Mouse (Mus musculus) midbrain, embryonic 11.5 days (tissue): ENCODE results near the gene Slc38a7. TPM values are rescaled to one million over a fixed set of nuclear protein-coding genes. Genes with fewer than 3 reads are reported as not detected.

Source experiments
- ATAC-seq: fragments of 200-750 bp; cut with Nextera tagmentation; 2 replicates; pipeline ENCODE4 v1.8.0; 2017; ENCODE audit warnings: moderate TSS enrichment, moderate library complexity; ENCODE audit not compliant: low FRiP score
- DNase-seq: peaks from one replicate; pipeline ENCODE4 v3.0.0; 2015; ENCODE audit warnings: low spot score; ENCODE audit errors: missing footprints
- H3K27ac ChIP-seq: fragments of 300-500 bp; sonication (generic); 2 replicates; pipeline ENCODE4 v1.5.1; 2014; ENCODE audit warnings: low read depth, low read length
- H3K27me3 ChIP-seq: fragments of 300-500 bp; sonication (generic); 2 replicates; pipeline ENCODE4 v1.6.1; 2014; ENCODE audit warnings: mild to moderate bottlenecking, low read length, moderate library complexity, mixed read lengths; ENCODE audit not compliant: control insufficient read depth, insufficient read depth
- H3K36me3 ChIP-seq: fragments of 300-500 bp; sonication (generic); 2 replicates; pipeline ENCODE4 v1.6.1; 2014; ENCODE audit warnings: mild to moderate bottlenecking, low read length, moderate library complexity, mixed read lengths; ENCODE audit not compliant: control insufficient read depth, insufficient read depth
- H3K4me1 ChIP-seq: fragments of 300-500 bp; sonication (generic); 2 replicates; pipeline ENCODE4 v1.6.1; 2014; ENCODE audit warnings: low read length; ENCODE audit not compliant: control insufficient read depth, insufficient read depth
- H3K4me2 ChIP-seq: fragments of 300-500 bp; sonication (generic); 2 replicates; pipeline ENCODE4 v1.6.1; 2014; ENCODE audit warnings: mild to moderate bottlenecking, moderate library complexity
- H3K4me3 ChIP-seq: fragments of 300-500 bp; sonication (generic); 2 replicates; pipeline ENCODE4 v1.5.1; 2014; ENCODE audit warnings: low read depth, low read length
- H3K9ac ChIP-seq: fragments of 300-500 bp; sonication (generic); 2 replicates; pipeline ENCODE4 v1.6.1; 2014; ENCODE audit warnings: low read length
- H3K9me3 ChIP-seq: fragments of 300-500 bp; sonication (generic); 2 replicates; pipeline ENCODE4 v1.6.1; 2016; ENCODE audit warnings: low read length; ENCODE audit not compliant: control insufficient read depth
- WGBS: fragments of 180-500 bp; shearing (Covaris S2); extraction: QIAGEN DNeasy Blood & Tissue Kit; methylation state at CpG from one replicate; pipeline ENCODE4 v1.1.7; 2014; 5-methylcytosine and 5-hydroxymethylcytosine counted together
- polyA plus RNA-seq: library from polyadenylated mRNA; unstranded; fragments of >200 nt; fragmentation: Nextera tagmentation; extraction: Ambion mirVana; gene quantifications from 2 replicates; pipeline ENCODE4 v1.2.1, GENCODE M21; 2014

Gene Slc38a7
- polyA plus RNA-seq = 16.5 and 17.2 TPM in 2 replicates

- WGBS = 18% methylated on average over 22 of the region's 22 CpGs
Measured at GRCm38 (mm10) chr8:95853102-95853843, at the start of gene Slc38a7. Gene Slc38a7, minus strand, starts transcription at chr8:95853539.

DNA sequence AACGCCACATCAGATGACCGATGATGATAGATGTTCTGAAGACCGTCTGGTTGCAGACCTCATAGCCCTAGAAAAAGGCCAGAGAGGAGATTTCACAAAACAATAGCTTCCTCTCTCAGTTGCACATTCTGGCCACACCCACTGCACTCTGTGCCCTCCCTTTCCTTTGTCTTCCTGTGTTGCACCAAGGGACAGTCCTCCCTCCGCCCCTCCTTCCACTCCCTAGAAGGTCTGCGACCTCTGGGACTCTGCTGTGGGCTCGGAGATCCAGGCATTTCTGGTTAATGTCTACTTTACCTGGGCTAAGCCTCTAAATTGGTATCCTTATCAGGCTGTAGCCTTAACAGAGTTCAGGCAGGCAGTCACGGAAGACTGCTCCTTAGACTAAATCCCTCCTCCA lies 48.5 kb upstream of the Slc38a7 start:
- Histone ChIP-seq H3K27me3 (no peaks in the 10 kb centered on the region), H3K4me2 (peak overlapping the region; percentile 19; the same call in 1 of the 2 replicates), H3K27ac (no peak overlapping the region), H3K9me3 (no peaks in the 10 kb centered on the region), H3K9ac (0 out of 2 replicates have a peak overlapping the region, but pooled peaks have one; percentile 31), H3K36me3 (no peaks in the 10 kb centered on the region), H3K4me1 (peaks cover 6% of the 10 kb centered on the region), H3K4me3 (no peak overlapping the region)
- 18% methylated on average over 7 of the region's 7 CpGs for WGBS
- peak; percentile 59; the same call in 1 of the 2 replicates for ATAC-seq
- DNase-seq = peak; percentile 87

More at GRCm38 (mm10) chr8:95853102-95853843, at the start of gene Slc38a7:
- H3K27ac ChIP-seq = no peak within 1 kb of the TSS
- peaks cover 8% of the 10 kb centered on the region for H3K4me1 ChIP-seq
- H3K4me2 ChIP-seq = peak within 1 kb of the TSS; percentile 84
- H3K4me3 ChIP-seq = peak within 1 kb of the TSS; percentile 69
- ATAC-seq (peak; percentile 96), DNase-seq (peak; percentile 94)
- no peaks in the 10 kb centered on the region for H3K36me3 ChIP-seq
- no peaks in the 10 kb centered on the region for H3K9me3 ChIP-seq
- H3K27me3 ChIP-seq = no peaks in the 10 kb centered on the region
- H3K9ac ChIP-seq = peak within 1 kb of the TSS; percentile 74

- 84% methylated on average over 5 of the region's 5 CpGs for WGBS
- no peak overlapping the region for H3K27ac ChIP-seq
Measured at GRCm38 (mm10) chr8:95893701-95894100, 40.4 kb upstream of the Slc38a7 start.

DNA sequence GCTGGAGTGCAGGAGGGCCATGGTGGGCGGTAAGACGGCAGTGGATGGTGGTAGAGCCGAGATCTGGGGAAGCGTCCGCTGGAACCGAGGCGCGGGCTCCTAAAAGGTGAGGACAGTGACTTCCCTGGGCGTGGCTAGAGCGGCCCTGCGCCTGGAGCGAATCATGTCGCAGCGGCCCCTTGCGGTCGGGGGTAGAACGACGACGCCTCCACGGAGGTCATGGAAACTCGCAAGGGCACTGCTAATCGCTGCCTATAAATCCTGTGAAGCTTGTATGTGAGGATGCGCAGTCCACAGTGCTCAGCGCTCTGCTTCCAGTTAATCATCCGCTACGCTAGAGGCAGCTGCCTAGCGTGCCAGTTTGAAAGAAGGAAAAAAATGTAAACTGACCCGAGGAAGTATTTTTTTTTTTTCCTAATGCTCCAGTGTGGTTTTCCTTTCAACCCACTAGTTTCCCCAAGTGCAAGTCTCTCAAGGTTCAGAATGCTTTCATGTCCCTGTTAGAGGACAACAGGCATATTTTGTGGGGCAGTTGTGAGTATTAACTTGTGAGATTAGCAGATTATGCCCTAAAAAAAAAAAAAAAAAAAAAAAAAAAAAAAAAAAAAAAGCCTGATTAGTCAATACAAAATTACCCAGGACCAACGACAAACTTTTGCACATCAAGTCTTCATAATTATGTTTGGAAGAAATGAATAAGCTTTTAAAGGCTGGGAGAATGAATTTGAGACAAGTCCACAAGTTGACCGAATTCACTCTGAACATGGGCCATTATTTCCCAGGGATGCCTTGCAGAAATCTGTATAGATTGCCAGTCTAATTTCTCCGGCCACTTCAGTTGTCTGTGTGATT lies 35.2 kb upstream of the Slc38a7 start, which contains the start of gene Got2:
Gene Got2, minus strand, starts transcription at position 263 of the 852 bp plus-strand sequence.
- Histone ChIP-seq H3K9ac (peak within 1 kb of the TSS; percentile 86), H3K4me2 (peak within 1 kb of the TSS; percentile 45), H3K27me3 (no peaks in the 10 kb centered on the region), H3K27ac (peak within 1 kb of the TSS; percentile 71), H3K4me1 (peaks cover 8% of the 10 kb centered on the region), H3K9me3 (no peaks in the 10 kb centered on the region), H3K36me3 (no peaks in the 10 kb centered on the region), H3K4me3 (peak within 1 kb of the TSS; percentile 89)
- peak; percentile 86 for ATAC-seq
- WGBS = 8% methylated on average over 31 of the region's 31 CpGs
- peak; percentile 99 for DNase-seq

More at GRCm38 (mm10) chr8:95893701-95894100, 40.4 kb upstream of the Slc38a7 start:
- no peaks in the 10 kb centered on the region for H3K36me3 ChIP-seq
- H3K4me1 ChIP-seq = no peaks in the 10 kb centered on the region
- H3K9ac ChIP-seq = no peak overlapping the region
- no peak overlapping the region for H3K4me3 ChIP-seq
- H3K4me2 ChIP-seq = no peak overlapping the region
- H3K9me3 ChIP-seq = no peaks in the 10 kb centered on the region
- DNase-seq = no peak
- no peaks in the 10 kb centered on the region for H3K27me3 ChIP-seq
- no peak for ATAC-seq

GRCm38 (mm10) chr8:95887578-95888284 lies 34.4 kb upstream of the Slc38a7 start:
- ATAC-seq (peak; percentile 98), DNase-seq (peak; percentile 97)
- Histone ChIP-seq H3K4me2 (peak overlapping the region; percentile 45), H3K36me3 (no peaks in the 10 kb centered on the region), H3K4me3 (peak overlapping the region; percentile 89), H3K27me3 (no peaks in the 10 kb centered on the region), H3K9me3 (no peaks in the 10 kb centered on the region), H3K27ac (peak overlapping the region; percentile 71), H3K4me1 (peaks cover 8% of the 10 kb centered on the region), H3K9ac (peak overlapping the region; percentile 86)
- 1% methylated on average over 38 of the region's 38 CpGs for WGBS

GRCm38 (mm10) chr8:95886647-95887577 lies 33.6 kb upstream of the Slc38a7 start:
- DNase-seq (no peak), ATAC-seq (no peak)
- peak overlapping the region; percentile 45 for H3K4me2 ChIP-seq
- no peak overlapping the region for H3K27ac ChIP-seq
- WGBS = 81% methylated on average over 17 of the region's 17 CpGs
- H3K9me3 ChIP-seq = no peaks in the 10 kb centered on the region
- no peaks in the 10 kb centered on the region for H3K27me3 ChIP-seq
- H3K4me3 ChIP-seq = peak overlapping the region; percentile 89
- H3K9ac ChIP-seq = peak overlapping the region; percentile 86; the same call in 1 of the 2 replicates
- H3K4me1 ChIP-seq = peaks cover 8% of the 10 kb centered on the region
- no peaks in the 10 kb centered on the region for H3K36me3 ChIP-seq

GRCm38 (mm10) chr8:95885966-95886365 lies 32.6 kb upstream of the Slc38a7 start:
- H3K9me3 ChIP-seq = no peaks in the 10 kb centered on the region
- H3K4me3 ChIP-seq = no peak overlapping the region
- H3K36me3 ChIP-seq = no peaks in the 10 kb centered on the region
- H3K9ac ChIP-seq = no peak overlapping the region
- WGBS = 77% methylated on average over 5 of the region's 5 CpGs
- ATAC-seq (no peak), DNase-seq (no peak)
- H3K4me1 ChIP-seq = peaks cover 8% of the 10 kb centered on the region
- H3K4me2 ChIP-seq = no peak overlapping the region
- no peaks in the 10 kb centered on the region for H3K27me3 ChIP-seq
- H3K27ac ChIP-seq = no peak overlapping the region
